Mouse (Mus musculus) limb, embryonic 13.5 days (tissue): ENCODE data around the gene Sh3pxd2b. TPM values are rescaled to one million over a fixed set of nuclear protein-coding genes. Genes with fewer than 3 reads are reported as not detected.

Experiments used
- ATAC-seq: fragments of 200-750 bp; cut with Nextera tagmentation; 2 replicates; pipeline ENCODE4 v1.8.0; 2017; ENCODE audit warnings: low read depth, moderate number of reproducible peaks, moderate TSS enrichment; ENCODE audit not compliant: low FRiP score
- H3K27ac ChIP-seq: fragments of 300-500 bp; sonication (generic); 2 replicates; pipeline ENCODE4 v1.5.1; 2015; ENCODE audit warnings: inconsistent platforms, mild to moderate bottlenecking, moderate library complexity
- H3K27me3 ChIP-seq: fragments of 300-500 bp; sonication (generic); 2 replicates; pipeline ENCODE4 v1.6.1; 2015; ENCODE audit warnings: mild to moderate bottlenecking, inconsistent platforms
- H3K36me3 ChIP-seq: fragments of 300-500 bp; sonication (generic); 2 replicates; pipeline ENCODE4 v1.6.1; 2015; ENCODE audit warnings: inconsistent platforms, mild to moderate bottlenecking, moderate library complexity
- H3K4me1 ChIP-seq: fragments of 300-500 bp; sonication (generic); 2 replicates; pipeline ENCODE4 v1.6.1; 2015; ENCODE audit warnings: inconsistent platforms
- H3K4me2 ChIP-seq: fragments of 300-500 bp; sonication (generic); replicated peaks from 2 replicates; pipeline ENCODE4 v1.6.1; 2015; ENCODE audit warnings: inconsistent platforms, mild to moderate bottlenecking, moderate library complexity
- H3K4me3 ChIP-seq: fragments of 300-500 bp; sonication (generic); 2 replicates; pipeline ENCODE4 v1.5.1; 2015; ENCODE audit warnings: moderate library complexity, mild to moderate bottlenecking, inconsistent platforms
- H3K9ac ChIP-seq: fragments of 300-500 bp; sonication (generic); 2 replicates; pipeline ENCODE4 v1.6.1; 2015; ENCODE audit warnings: mild to moderate bottlenecking, inconsistent platforms
- H3K9me3 ChIP-seq: fragments of 300-500 bp; sonication (generic); 2 replicates; pipeline ENCODE4 v1.6.1; 2016; ENCODE audit warnings: inconsistent platforms
- WGBS: fragments of 180-500 bp; shearing (Covaris S2); methylation state at CpG from one replicate; pipeline ENCODE4 v1.1.7; 2015; 5-methylcytosine and 5-hydroxymethylcytosine counted together
- polyA plus RNA-seq: library from polyadenylated mRNA; unstranded; fragments of >200 nt; fragmentation: Nextera tagmentation; extraction: Ambion mirVana; gene quantifications from 2 replicates; pipeline ENCODE4 v1.2.1, GENCODE M21; 2015

Gene Sh3pxd2b
- polyA plus RNA-seq, 1 experiment from 2014 or later = 31.3 TPM

GRCm38 (mm10) chr11:32384135-32384801 lies 36.6 kb downstream of the Sh3pxd2b start:
- Histone ChIP-seq H3K27ac (peak overlapping the region; percentile 94), H3K36me3 (peaks cover 62% of the 10 kb centered on the region), H3K9ac (no peak overlapping the region), H3K4me3 (no peak overlapping the region), H3K27me3 (no peaks in the 10 kb centered on the region), H3K4me1 (peaks cover 33% of the 10 kb centered on the region), H3K4me2 (no peak overlapping the region; the same call in 1 of the 2 replicates), H3K9me3 (no peaks in the 10 kb centered on the region)
- peak; percentile 37; the same call in 1 of the 2 replicates for ATAC-seq
- 79% methylated on average over 7 of the region's 7 CpGs for WGBS

- Histone ChIP-seq H3K4me2 (no peak overlapping the region), H3K4me1 (peaks cover 21% of the 10 kb centered on the region), H3K27ac (no peak overlapping the region), H3K9ac (no peak overlapping the region), H3K4me3 (no peak overlapping the region), H3K36me3 (peaks cover 73% of the 10 kb centered on the region), H3K9me3 (no peaks in the 10 kb centered on the region), H3K27me3 (no peaks in the 10 kb centered on the region)
- 81% methylated on average over 2 of the region's 2 CpGs for WGBS
- no peak for ATAC-seq
Observed at GRCm38 (mm10) chr11:32386043-32386442, 38.4 kb downstream of the Sh3pxd2b start.

- peaks cover 14% of the 10 kb centered on the region for H3K4me1 ChIP-seq
- H3K9ac ChIP-seq = no peak overlapping the region
- ATAC-seq = no peak
- no peaks in the 10 kb centered on the region for H3K9me3 ChIP-seq
- H3K4me2 ChIP-seq = no peak overlapping the region
- no peak overlapping the region for H3K4me3 ChIP-seq
- no peak overlapping the region for H3K27ac ChIP-seq
- 87% methylated on average over 2 of the region's 2 CpGs for WGBS
- peaks cover 76% of the 10 kb centered on the region for H3K36me3 ChIP-seq
- no peaks in the 10 kb centered on the region for H3K27me3 ChIP-seq
Observed at GRCm38 (mm10) chr11:32388064-32388463, 40.4 kb downstream of the Sh3pxd2b start.

GRCm38 (mm10) chr11:32393095-32393494 lies 45.5 kb downstream of the Sh3pxd2b start:
- no peaks in the 10 kb centered on the region for H3K27me3 ChIP-seq
- peaks cover 3% of the 10 kb centered on the region; the same call in 1 of the 2 replicates for H3K4me1 ChIP-seq
- no peak overlapping the region for H3K4me3 ChIP-seq
- WGBS = 83% methylated on average over 2 of the region's 2 CpGs
- no peak overlapping the region for H3K9ac ChIP-seq
- ATAC-seq = no peak
- no peak overlapping the region for H3K4me2 ChIP-seq
- no peaks in the 10 kb centered on the region for H3K9me3 ChIP-seq
- peaks cover 91% of the 10 kb centered on the region for H3K36me3 ChIP-seq
- no peak overlapping the region for H3K27ac ChIP-seq

GRCm38 (mm10) chr11:32395791-32396190 lies 48.2 kb downstream of the Sh3pxd2b start:
- no peak overlapping the region for H3K27ac ChIP-seq
- peaks cover 80% of the 10 kb centered on the region for H3K36me3 ChIP-seq

GRCm38 (mm10) chr11:32398446-32398845 lies 50.8 kb downstream of the Sh3pxd2b start:
- Histone ChIP-seq H3K9me3 (no peaks in the 10 kb centered on the region), H3K9ac (no peak overlapping the region), H3K27ac (0 out of 2 replicates have a peak overlapping the region, but pooled peaks have one; percentile 18), H3K36me3 (peaks cover 81% of the 10 kb centered on the region), H3K4me3 (no peak overlapping the region), H3K4me1 (peaks cover 7% of the 10 kb centered on the region; the same call in 1 of the 2 replicates), H3K27me3 (no peaks in the 10 kb centered on the region), H3K4me2 (no peak overlapping the region)
- no peak for ATAC-seq
- WGBS = 59% methylated on average over 2 of the region's 2 CpGs

More at GRCm38 (mm10) chr11:32395791-32396190, 48.2 kb downstream of the Sh3pxd2b start:
- H3K4me3 ChIP-seq = no peak overlapping the region
- H3K4me1 ChIP-seq = peaks cover 7% of the 10 kb centered on the region; the same call in 1 of the 2 replicates
- WGBS = 71% methylated on average over 6 of the region's 6 CpGs
- H3K4me2 ChIP-seq = no peak overlapping the region
- no peaks in the 10 kb centered on the region for H3K27me3 ChIP-seq
- no peaks in the 10 kb centered on the region for H3K9me3 ChIP-seq
- no peak for ATAC-seq
- H3K9ac ChIP-seq = no peak overlapping the region

GRCm38 (mm10) chr11:32399261-32399660 lies 51.6 kb downstream of the Sh3pxd2b start:
- Histone ChIP-seq H3K4me1 (peaks cover 7% of the 10 kb centered on the region; the same call in 1 of the 2 replicates), H3K4me2 (no peak overlapping the region), H3K9ac (no peak overlapping the region), H3K27ac (no peak overlapping the region), H3K27me3 (no peaks in the 10 kb centered on the region), H3K36me3 (peaks cover 81% of the 10 kb centered on the region), H3K9me3 (no peaks in the 10 kb centered on the region), H3K4me3 (no peak overlapping the region)
- ATAC-seq = no peak
- 81% methylated on average over 2 of the region's 2 CpGs for WGBS

- H3K27ac ChIP-seq = no peak overlapping the region
- H3K4me1 ChIP-seq = peaks cover 8% of the 10 kb centered on the region; the same call in 1 of the 2 replicates
- H3K36me3 ChIP-seq = peaks cover 78% of the 10 kb centered on the region
- no peak for ATAC-seq
- no peak overlapping the region for H3K9ac ChIP-seq
- WGBS = 59% methylated on average over 7 of the region's 7 CpGs
- no peak overlapping the region for H3K4me3 ChIP-seq
- H3K9me3 ChIP-seq = no peaks in the 10 kb centered on the region
- no peak overlapping the region for H3K4me2 ChIP-seq
- H3K27me3 ChIP-seq = no peaks in the 10 kb centered on the region
Observed at GRCm38 (mm10) chr11:32402712-32403111, 55.1 kb downstream of the Sh3pxd2b start.

- 83% methylated on average over 3 of the region's 3 CpGs for WGBS
- Histone ChIP-seq H3K9me3 (no peaks in the 10 kb centered on the region), H3K36me3 (peaks cover 91% of the 10 kb centered on the region)
Observed at GRCm38 (mm10) chr11:32404708-32405107, 57.1 kb downstream of the Sh3pxd2b start.

GRCm38 (mm10) chr11:32407863-32408262 lies 60.2 kb downstream of the Sh3pxd2b start:
- Histone ChIP-seq H3K9ac (no peak overlapping the region), H3K27me3 (no peaks in the 10 kb centered on the region), H3K36me3 (peaks cover 94% of the 10 kb centered on the region), H3K4me2 (no peak overlapping the region), H3K4me1 (peaks cover 3% of the 10 kb centered on the region; the same call in 1 of the 2 replicates), H3K4me3 (no peak overlapping the region), H3K27ac (no peak overlapping the region), H3K9me3 (no peaks in the 10 kb centered on the region)
- WGBS = 88% methylated on average over 3 of the region's 3 CpGs
- no peak for ATAC-seq

More at GRCm38 (mm10) chr11:32404708-32405107, 57.1 kb downstream of the Sh3pxd2b start:
- H3K4me3 ChIP-seq = no peak overlapping the region
- H3K4me1 ChIP-seq = peaks cover 3% of the 10 kb centered on the region; the same call in 1 of the 2 replicates
- H3K27ac ChIP-seq = no peak overlapping the region
- H3K4me2 ChIP-seq = no peak overlapping the region
- H3K27me3 ChIP-seq = no peaks in the 10 kb centered on the region
- no peak overlapping the region for H3K9ac ChIP-seq
- ATAC-seq = no peak

- Histone ChIP-seq H3K9me3 (no peaks in the 10 kb centered on the region), H3K4me3 (no peak overlapping the region), H3K27ac (no peak overlapping the region), H3K4me1 (peaks cover 3% of the 10 kb centered on the region; the same call in 1 of the 2 replicates), H3K4me2 (no peak overlapping the region), H3K9ac (no peak overlapping the region), H3K27me3 (no peaks in the 10 kb centered on the region), H3K36me3 (peaks cover 95% of the 10 kb centered on the region)
- ATAC-seq = no peak
Observed at GRCm38 (mm10) chr11:32409052-32409451, 61.4 kb downstream of the Sh3pxd2b start.

GRCm38 (mm10) chr11:32409823-32410562 lies 62.4 kb downstream of the Sh3pxd2b start:
- peaks cover 3% of the 10 kb centered on the region; the same call in 1 of the 2 replicates for H3K4me1 ChIP-seq
- H3K27ac ChIP-seq = no peak overlapping the region
- no peaks in the 10 kb centered on the region for H3K27me3 ChIP-seq
- H3K9me3 ChIP-seq = no peaks in the 10 kb centered on the region
- no peak for ATAC-seq
- peaks cover 95% of the 10 kb centered on the region for H3K36me3 ChIP-seq
- WGBS = 86% methylated on average over 11 of the region's 11 CpGs
- no peak overlapping the region for H3K9ac ChIP-seq
- H3K4me3 ChIP-seq = no peak overlapping the region
- no peak overlapping the region for H3K4me2 ChIP-seq
